Mouse (Mus musculus) embryonic stem cell, embryonic (primary cell): ENCODE results near the gene Arhgef11.

ENCODE experiments used
- CTCF ChIA-PET, 4 experiments: fragments of 300-600 bp in 2 of 4; fragments of 350-600 bp in 2 of 4; sonication (Branson Sonifier 250); formaldehyde crosslinking; loops; one replicate each; lab custom pipeline; 2022; ENCODE audit warnings: inconsistent platforms in 2 of 4; lab: Charles Lee
- POLR2A ChIA-PET, 4 experiments: fragments of 300-600 bp in 2 of 4; fragments of 350-600 bp in 2 of 4; sonication (Branson Sonifier 250); formaldehyde crosslinking; loops; one replicate each; lab custom pipeline; 2022; ENCODE audit warnings: antibody characterized with exemption in 4 of 4, inconsistent platforms in 1 of 4; lab: Charles Lee

Gene Arhgef11

DNA sequence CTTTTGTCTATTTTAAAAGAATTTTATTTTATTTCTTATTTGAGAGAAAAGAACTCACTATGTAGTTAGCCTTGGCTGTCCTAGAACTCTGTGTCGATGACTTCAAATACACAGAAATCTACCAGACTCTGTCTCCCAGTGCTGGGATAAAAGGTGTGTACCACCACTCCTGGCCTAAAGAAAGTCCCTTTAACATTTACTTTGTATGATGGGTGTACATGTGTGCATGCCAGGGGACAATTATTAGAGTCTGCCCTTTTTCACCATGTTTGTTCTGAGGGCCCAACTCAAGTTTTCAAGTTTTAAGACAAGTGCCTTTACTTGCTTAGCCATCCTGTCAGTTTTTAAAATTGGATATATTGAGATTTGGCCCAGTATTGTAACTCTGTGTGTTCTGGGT is 28.8 kb downstream of the Arhgef11 start:
- ChIA-PET POLR2A (no interaction called here), CTCF (no interaction called here)

DNA sequence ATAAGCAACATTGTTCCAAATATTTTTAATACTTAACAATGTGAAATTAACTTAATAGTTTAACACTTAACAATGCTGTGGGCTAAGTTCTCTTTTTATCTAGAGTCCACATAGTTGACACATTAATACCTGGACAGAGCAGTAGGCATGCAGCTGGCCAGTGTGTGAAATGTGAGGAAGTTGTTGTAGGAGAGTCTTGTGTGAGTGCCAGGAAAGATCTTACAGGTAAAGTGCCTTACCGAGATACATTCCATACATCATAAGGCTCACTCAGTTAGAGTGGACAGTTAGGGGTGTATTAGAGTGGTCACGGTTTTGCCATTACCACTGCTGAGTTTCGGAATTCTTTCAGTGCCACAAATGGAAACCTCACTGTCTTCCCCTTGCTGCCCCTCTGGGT is 31.7 kb downstream of the Arhgef11 start:
- ChIA-PET POLR2A (interaction anchor here in 1 of 4 experiments (0.9 to 1.3 kb wide), 3 partner anchors 10 to 18 kb away, joined by 3 to 4 read pairs (median 3); no protein-coding TSS in a partner anchor), CTCF (no interaction called here)

DNA sequence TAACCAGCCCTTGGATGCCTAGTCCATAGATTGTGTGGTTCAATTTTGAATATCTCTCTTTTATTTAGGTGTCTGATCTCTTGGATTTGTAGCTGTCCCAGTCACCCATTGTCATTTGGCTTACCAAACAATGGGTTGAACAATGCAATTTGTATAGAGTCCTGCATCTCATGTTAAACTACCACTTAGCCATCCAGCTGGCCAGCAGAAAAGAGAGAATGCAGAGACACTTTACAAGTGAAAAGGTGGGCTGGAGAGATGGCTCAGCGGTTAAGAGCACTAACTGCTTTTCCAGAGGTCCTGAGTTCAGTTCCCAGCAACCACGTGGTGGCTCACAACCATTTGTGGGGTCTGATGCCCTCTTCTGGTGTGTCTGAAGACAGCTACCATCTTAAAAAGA is 41.0 kb downstream of the Arhgef11 start:
- ChIA-PET CTCF (interaction anchor here (0.6 to 1.6 kb wide), 7 partner anchors 21 to 248 kb away, joined by 3 read pairs; no protein-coding TSS in a partner anchor), POLR2A (interaction anchor here in 2 of 4 experiments (0.6 to 1.9 kb wide), 7 partner anchors 9 to 515 kb away, joined by 3 to 5 read pairs (median 3); no protein-coding TSS in a partner anchor)

DNA sequence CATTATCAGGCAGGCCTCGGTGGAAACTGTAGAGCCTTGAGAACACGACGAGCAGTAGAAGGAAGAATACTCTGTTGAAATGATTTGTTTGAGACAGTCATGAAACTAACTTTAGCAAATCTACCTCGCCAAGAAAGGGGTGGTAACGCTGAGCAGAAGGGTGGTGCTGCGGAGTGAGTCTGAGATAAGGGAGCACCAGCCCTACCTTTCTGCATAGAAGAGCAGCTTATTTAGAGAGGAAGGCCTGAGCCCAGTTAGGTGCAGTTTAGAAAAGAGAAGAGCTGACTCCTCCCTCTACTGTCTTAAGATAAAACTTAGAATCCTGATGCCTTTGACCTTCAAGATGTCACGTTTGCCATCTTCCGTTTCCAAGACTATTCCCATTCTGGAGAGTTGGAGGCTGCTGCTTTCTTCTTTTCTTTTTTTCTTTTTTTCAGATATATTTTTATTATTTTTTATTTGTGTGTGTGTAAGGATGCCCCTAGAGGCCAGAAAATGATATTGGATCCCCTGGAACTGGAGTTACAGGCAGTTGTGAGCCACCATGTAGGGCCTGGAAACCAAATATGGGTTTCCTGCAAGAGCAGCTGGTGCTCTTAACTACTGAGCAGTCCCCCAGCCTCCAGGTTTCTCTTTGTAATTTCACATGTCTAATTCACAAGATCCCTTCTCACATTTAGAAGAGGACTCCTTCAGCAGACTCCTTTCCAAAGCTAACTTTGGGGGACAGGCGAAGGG is 42.5 kb downstream of the Arhgef11 start:
- POLR2A ChIA-PET: interaction anchor here in 1 of 4 experiments (0.9 to 1.4 kb wide), 3 partner anchors 22 to 38 kb away, joined by 3 read pairs; no protein-coding TSS in a partner anchor
- CTCF ChIA-PET: interaction anchor here (0.5 to 1.4 kb wide), 9 partner anchors 10 to 468 kb away, joined by 3 to 11 read pairs (median 3); no protein-coding TSS in a partner anchor

DNA sequence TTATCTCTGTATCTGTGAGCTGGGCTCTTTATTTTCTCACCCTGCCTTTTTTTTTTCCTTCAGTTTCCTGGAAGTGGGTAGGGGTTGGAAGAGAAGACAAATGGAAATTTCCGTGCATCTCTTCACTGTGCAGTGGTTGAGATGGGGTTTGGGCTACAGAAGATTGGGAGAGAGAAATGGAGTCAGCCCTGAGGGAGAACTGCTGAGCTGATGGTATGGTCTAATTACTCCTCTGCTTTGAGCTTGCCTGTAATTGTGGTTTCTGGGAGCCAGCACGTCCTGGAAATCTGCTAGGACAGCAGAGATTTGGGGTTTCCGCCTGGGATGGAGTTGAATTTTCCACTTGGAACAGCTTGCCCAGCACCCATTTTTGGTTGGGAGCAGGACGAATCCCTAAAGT is 43.1 kb downstream of the Arhgef11 start:
- CTCF ChIA-PET: interaction anchor here in 3 of 4 experiments (0.6 to 1.4 kb wide), 5 partner anchors 9 to 469 kb away, joined by 3 read pairs; no protein-coding TSS in a partner anchor

DNA sequence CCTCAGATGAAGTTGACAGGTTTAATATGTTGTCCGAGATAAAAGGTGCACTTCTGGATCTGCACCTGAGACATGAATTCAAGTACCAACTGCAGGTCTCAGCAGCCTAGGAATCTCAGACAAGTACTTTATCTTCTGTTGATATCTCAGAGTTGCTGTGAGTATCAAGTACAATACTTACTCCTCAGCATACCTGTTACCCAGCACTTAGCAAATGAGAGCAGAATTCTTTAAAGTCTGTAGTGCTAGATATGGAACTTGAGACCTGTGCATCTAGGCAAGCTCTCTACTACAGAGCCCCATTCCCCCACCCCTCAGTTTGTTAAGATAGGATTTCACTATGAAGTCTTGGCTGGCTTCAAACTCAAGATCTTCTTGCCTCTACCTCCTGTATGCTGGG is 43.9 kb downstream of the Arhgef11 start:
- CTCF ChIA-PET: interaction anchor here in 1 of 4 experiments (1.2 kb wide), 1 partner anchor 9 kb away, joined by 3 read pairs; no protein-coding TSS in a partner anchor
- POLR2A ChIA-PET: no interaction called here

More for the DNA sequence above, 43.1 kb downstream of the Arhgef11 start:
- POLR2A ChIA-PET: interaction anchor here in 1 of 4 experiments (0.9 to 1.4 kb wide), 3 partner anchors 22 to 37 kb away, joined by 3 read pairs; no protein-coding TSS in a partner anchor

DNA sequence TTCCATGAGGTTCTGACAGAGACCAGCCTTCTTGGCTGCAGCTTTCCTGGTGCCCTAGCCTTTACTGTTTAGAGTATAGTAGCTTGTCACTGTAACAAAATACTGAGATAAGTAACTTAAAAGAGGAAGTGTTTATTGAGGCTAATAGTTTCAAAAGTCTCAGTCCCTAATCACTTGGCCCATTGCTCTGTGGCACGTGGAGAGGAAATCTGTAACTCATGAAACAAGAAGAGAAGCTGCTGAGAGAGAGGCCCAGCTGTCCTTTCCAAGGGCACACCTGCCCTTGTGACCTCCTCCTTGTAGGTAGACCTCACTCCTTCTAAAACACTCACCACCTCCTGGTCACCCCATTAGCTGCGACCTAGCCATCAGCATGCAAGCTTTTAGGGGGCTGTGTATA is 101.2 kb downstream of the Arhgef11 start:
- ChIA-PET CTCF (no interaction called here), POLR2A (no interaction called here)

DNA sequence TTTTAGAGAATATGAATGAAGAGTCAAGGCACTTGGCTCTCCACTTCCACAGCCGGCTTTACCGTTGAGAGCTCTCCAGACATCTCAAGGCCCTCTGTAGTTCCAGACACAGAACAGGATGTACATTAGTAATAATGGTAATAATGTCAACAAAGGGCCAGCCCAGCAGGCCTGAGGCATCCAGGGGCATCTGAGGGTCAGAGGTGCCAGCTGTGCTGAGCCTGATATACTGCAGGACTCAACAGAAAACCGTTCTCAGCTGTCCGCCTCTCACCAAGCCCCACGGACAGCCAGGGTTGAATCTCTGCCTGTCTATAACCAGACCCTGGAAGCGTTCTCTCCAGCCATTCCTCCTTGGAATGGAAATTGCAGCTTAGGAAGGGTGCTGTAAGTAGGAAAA is 107.2 kb downstream of the Arhgef11 start:
- POLR2A ChIA-PET: no interaction called here
- CTCF ChIA-PET: interaction anchor here in 1 of 4 experiments (0.5 kb wide), 1 partner anchor 101 kb away, joined by 3 read pairs; no protein-coding TSS in a partner anchor

DNA sequence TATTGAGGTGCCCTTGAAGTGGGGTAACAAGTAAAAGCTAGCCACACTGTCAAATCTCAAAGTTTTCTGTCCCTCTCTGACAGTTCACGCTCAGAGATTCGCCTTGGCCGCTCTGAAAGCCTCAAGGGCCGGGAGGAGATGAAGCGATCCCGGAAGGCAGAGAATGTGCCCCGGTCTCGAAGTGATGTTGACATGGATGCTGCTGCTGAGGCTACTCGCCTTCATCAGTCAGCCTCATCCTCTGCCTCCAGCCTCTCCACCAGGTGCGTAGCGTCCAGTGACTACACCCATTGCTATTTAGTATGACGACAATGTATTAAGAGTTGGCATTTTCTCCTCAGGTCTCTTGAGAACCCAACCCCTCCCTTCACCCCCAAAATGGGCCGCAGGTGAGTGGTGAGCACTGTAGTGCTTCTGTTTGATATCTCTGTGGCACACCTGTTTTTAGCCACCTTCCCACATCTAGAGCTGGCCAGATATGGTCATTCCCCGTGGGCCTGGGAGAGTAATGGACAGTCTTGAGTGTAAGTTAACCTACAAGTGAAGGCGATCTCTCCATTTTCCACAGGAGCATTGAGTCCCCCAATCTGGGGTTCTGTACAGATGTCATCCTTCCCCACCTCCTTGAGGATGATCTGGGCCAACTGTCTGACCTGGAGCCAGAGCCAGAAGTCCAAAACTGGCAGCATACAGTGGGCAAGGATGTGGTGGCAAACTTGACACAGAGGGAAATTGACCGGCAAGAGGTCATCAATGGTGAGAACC is 108.2 kb downstream of the Arhgef11 start:
- ChIA-PET POLR2A (no interaction called here), CTCF (no interaction called here)

DNA sequence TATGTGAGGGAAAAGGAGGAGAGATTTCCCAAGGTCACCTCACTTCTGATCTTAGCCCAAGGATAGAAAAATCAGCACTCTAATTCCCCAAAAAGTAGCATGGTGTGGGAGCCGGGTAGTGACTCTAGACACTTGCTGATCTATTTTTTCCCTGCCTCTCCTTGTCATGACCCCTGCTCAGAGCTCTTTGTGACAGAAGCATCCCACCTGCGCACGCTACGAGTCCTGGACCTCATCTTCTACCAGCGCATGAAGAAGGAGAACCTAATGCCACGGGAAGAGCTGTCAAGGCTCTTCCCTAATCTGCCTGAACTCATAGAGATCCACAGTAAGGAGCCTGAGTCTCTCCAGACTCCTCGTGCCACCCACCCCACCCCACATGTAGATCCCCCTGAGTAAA is 108.8 kb downstream of the Arhgef11 start:
- POLR2A ChIA-PET: no interaction called here
- CTCF ChIA-PET: interaction anchor here in 1 of 4 experiments (0.8 kb wide), 1 partner anchor 30 kb away, joined by 3 read pairs; no protein-coding TSS in a partner anchor

DNA sequence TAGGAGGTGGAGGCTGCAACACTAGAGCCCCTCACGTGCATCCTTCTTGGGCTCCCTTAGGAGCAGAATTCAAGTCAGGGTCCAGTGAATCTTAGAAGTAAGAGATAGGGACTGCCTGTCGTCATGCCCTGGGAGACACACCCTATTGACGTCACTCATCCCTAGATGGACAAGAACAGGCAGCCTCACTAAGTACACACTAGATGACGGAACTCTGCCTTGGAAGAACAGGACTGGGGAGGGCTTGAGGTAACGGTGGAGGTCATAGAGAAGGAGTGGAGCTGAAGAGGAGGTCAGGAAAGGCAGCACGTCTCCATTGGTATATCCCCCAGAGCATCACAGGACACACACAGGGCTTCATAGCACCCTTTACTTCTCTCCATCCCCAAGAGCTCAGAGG is 111.3 kb downstream of the Arhgef11 start:
- ChIA-PET CTCF (interaction anchor here in 1 of 4 experiments (1.1 kb wide), 1 partner anchor 27 kb away, joined by 3 read pairs; no protein-coding TSS in a partner anchor), POLR2A (interaction anchor here in 1 of 4 experiments (0.7 to 0.9 kb wide), 2 partner anchors 11 to 48 kb away, joined by 3 read pairs; no protein-coding TSS in a partner anchor)

DNA sequence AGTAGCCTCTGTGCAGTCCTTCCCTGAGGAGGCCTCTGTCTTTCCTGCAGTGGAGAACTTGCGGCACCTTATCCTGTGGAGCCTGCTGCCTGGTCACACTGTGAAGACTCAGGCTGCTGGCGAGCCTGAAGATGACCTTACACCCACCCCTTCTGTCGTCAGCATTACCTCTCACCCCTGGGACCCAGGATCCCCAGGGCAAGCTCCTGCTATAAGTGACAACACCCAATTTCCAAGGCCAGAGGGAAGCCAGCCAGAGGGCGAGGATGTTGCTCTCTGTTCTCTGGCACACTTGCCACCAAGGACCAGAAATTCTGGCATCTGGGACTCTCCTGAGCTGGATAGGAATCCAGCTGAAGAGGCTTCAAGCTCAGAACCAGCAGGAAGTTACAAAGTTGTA is 115.7 kb downstream of the Arhgef11 start:
- POLR2A ChIA-PET: interaction anchor here in 1 of 4 experiments (1.5 kb wide), 1 partner anchor 16 kb away, joined by 3 read pairs; no protein-coding TSS in a partner anchor
- CTCF ChIA-PET: interaction anchor here in 3 of 4 experiments (0.6 to 2.0 kb wide), 5 partner anchors 11 to 408 kb away, joined by 3 to 6 read pairs (median 3); no protein-coding TSS in a partner anchor

DNA sequence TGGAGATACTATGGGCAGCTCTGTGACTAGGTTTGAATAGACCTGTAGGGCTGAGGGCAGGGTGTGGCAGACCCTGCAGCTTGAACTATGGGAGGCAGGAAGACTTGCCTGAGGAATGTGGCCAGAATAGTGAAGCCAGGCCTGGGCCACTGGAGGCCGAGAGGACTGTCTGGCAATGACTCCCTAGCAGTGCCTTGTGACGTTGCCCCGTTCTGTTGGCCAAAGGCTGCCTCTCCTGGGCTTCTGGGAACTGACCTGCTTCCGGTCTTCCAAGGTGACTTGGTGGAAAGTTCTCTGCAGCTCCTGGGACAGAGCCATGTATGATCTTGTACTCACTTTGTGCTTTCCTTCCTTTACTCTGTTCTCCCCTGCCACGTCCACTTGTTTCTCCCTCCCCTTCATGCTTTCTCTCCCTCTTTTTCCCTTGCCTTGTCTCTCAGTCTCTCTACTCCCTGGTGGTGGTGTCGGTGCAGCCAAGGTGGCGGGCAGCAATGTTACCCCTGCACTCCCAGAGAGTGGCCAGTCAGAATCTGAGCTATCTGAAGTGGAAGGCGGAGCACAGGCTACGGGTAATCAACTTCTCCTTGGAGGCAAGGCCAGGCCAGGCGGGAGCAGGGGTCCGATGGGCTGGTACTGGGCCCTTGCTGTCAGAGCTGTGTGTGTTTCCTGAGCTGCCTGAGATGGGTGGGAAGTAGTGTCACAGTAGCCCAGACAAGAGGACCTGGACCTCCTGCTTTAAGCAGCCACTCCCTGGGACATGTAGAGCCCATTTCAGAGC is 116.8 kb downstream of the Arhgef11 start:
- POLR2A ChIA-PET: interaction anchor here in 2 of 4 experiments (0.6 to 1.5 kb wide), 2 partner anchors 15 to 683 kb away, joined by 3 read pairs; no protein-coding TSS in a partner anchor
- CTCF ChIA-PET: interaction anchor here in 2 of 4 experiments (0.8 to 2.0 kb wide), 3 partner anchors 21 to 36 kb away, joined by 3 to 5 read pairs (median 3); no protein-coding TSS in a partner anchor

DNA sequence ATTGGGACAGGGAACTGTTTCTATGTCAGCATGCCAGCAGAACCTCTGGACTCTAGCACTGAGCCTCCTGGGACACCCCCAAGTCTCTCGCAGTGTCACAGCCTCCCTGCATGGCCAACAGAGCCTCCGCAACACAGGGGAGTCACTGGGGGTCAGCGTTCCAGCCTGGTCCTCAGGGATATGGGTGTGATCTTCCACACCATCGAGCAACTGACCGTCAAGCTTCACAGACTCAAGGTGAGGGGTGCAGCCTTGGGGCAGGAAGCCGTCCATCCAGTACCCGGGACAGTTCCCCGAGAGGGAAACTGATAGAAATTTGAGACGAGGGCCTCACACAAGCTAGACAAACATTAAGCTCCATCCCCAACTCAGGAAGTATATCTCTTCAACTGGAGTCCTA is 118.0 kb downstream of the Arhgef11 start:
- POLR2A ChIA-PET: interaction anchor here in 1 of 4 experiments (1.1 kb wide), 1 partner anchor 8 kb away, joined by 6 read pairs; no protein-coding TSS in a partner anchor
- CTCF ChIA-PET: interaction anchor here in 2 of 4 experiments (0.9 to 2.2 kb wide), 4 partner anchors 14 to 26 kb away, joined by 3 to 8 read pairs (median 4); partner anchors contain the start of gene Lrrc71 (in 2 of the 2)

DNA sequence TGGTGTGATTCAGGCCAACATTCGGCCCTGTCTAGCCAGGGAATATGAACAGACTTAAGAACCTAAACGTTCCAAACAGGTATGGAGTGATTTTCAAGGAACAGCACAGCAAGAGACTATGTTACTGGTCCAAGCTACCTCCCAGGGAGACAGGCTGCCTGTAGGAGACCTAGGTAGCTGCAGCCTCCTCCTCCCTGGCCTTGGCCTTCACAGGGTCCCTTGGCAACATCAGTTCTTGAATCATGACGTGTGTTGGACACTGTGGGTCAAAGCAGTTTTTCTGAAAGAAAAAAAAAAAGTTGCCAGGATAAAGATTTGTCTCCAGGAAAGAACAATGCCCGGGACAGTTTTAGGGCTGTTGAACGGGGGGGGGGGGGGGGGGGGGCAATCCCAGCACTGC is 121.5 kb downstream of the Arhgef11 start:
- CTCF ChIA-PET: interaction anchor here in 3 of 4 experiments (0.6 to 1.7 kb wide), 4 partner anchors 10 to 631 kb away, joined by 3 to 5 read pairs (median 3); partner anchors contain the start of gene Lrrc71 (in 1 of the 3)
- POLR2A ChIA-PET: no interaction called here

DNA sequence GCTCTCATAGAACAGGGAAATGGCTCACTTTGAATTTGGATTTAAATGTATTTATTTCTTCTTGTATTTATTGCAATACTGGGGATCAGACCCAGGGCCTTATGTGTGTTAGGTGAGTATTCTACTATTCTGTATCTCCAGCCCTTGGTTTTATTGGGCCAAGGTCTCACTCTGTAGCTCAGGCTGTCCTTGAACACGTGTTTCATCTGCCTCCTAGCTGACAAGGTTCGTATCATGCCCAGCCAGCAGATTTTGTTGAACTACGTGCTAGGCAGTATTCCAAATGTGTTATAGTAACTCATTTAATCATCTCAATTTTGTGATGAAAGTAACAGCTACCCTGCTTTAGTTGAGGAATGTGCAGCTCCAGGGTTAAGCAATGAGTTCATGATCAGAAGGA is 124.7 kb downstream of the Arhgef11 start:
- POLR2A ChIA-PET: no interaction called here
- CTCF ChIA-PET: interaction anchor here (1.4 to 3.8 kb wide), 5 partner anchors 14 to 27 kb away, joined by 5 to 23 read pairs (median 6); no protein-coding TSS in a partner anchor

DNA sequence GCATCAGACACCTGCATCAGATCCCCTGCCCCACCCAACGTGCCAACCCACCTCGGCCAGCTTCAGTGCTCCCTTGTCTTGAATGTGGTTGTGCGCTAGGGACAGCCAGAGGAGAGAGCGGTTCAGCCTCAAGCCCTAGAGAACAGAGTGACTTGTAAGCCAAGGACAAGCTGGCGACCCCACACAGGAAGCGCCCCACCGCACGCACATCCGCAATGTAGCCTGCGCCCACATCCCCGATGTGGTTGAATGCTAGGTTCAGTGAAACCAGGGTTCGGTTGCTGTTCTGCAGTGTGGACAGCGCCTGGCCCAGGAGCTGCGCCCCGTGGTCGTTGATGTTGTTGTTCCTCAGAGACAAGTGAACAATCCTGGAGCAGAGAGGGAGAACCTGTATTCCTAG is 125.4 kb downstream of the Arhgef11 start:
- POLR2A ChIA-PET: no interaction called here
- CTCF ChIA-PET: interaction anchor here (0.6 to 3.8 kb wide), 6 partner anchors 13 to 26 kb away, joined by 3 to 23 read pairs (median 6); no protein-coding TSS in a partner anchor
